Mouse (Mus musculus): ENCODE data around the gene Cdk5rap2. TPM values are rescaled to one million over a fixed set of nuclear protein-coding genes. Genes with fewer than 3 reads are reported as not detected.
A peak's percentile ranks its signal among the peaks of the same experiment; 100 is the strongest.

Gene Cdk5rap2
- polyA plus RNA-seq, 1 experiment from 2014 or later = 14.8 TPM

DNA sequence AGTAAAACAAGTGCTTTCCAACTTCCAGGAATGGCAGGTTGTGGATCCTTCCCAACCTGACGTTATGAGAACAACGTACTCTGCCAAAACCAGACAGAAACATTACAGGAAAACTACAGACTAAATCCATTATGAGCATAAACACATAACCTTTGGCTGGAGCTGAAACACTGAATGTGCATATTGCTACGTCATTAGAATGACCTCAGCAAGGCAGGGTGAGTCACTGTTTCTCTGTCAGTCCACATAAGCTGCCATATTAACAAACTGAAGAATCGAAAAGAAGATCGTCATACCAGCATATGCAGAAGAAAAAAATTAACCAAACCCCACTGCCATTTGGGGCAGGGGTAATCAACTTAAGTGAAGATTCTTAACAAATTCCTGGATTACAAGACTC is 24.0 kb downstream of the Cdk5rap2 start:
- no peak for ATAC-seq (replicated peaks; ENCODE audit: insufficient number of reproducible peaks, low FRiP score, low TSS enrichment)
- Histone ChIP-seq H3K27ac (ENCODE audit: low read depth, low read length) (no peak overlapping the region), H3K9me3 (replicated peaks; ENCODE audit: control insufficient read depth, low read length) (no peaks in the 10 kb centered on the region), H3K27me3 (ENCODE audit: control insufficient read depth, insufficient read depth, low read length) (no peaks in the 10 kb centered on the region), H3K9ac (ENCODE audit: low read depth, low read length) (no peak overlapping the region), H3K36me3 (ENCODE audit: control insufficient read depth, insufficient read depth, low read length) (no peaks in the 10 kb centered on the region), H3K4me1 (ENCODE audit: control insufficient read depth, insufficient read depth, low read length) (no peaks in the 10 kb centered on the region), H3K4me2 (no peak overlapping the region), H3K4me3 (ENCODE audit: low read depth, low read length) (no peak overlapping the region)
- 92% methylated on average over 5 of the region's 5 CpGs for WGBS (ENCODE audit: insufficient replicate concordance)

DNA sequence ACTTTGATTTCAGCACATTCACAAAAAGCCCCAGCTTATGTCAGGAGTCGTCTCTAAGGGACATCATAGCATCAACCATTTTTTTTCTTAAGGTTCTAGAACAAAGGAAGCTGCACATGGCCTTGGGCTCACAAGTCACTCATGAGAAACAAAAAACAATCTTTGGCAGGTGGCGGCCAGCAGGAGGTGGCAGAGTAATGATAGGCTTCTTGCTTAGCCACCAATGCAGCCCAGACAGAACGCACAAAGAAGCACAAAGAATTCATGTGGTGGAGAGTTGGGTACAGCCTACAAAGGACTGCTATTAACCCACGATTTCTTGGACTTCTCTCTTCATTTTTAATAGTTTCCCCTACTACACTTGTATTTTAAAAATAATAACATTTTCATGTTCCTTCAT is 32.9 kb downstream of the Cdk5rap2 start:
- H3K4me1 ChIP-seq (ENCODE audit: control insufficient read depth, insufficient read depth, low read length) = no peaks in the 10 kb centered on the region
- no peaks in the 10 kb centered on the region for H3K9me3 ChIP-seq (replicated peaks; ENCODE audit: control insufficient read depth, low read length)
- no peak overlapping the region for H3K9ac ChIP-seq (ENCODE audit: low read depth, low read length)
- no peak for ATAC-seq (replicated peaks; ENCODE audit: insufficient number of reproducible peaks, low FRiP score, low TSS enrichment)
- H3K27ac ChIP-seq (ENCODE audit: low read depth, low read length) = no peak overlapping the region
- H3K4me3 ChIP-seq (ENCODE audit: low read depth, low read length) = no peak overlapping the region
- 78% methylated on average over 4 of the region's 4 CpGs for WGBS (ENCODE audit: insufficient replicate concordance)
- no peaks in the 10 kb centered on the region for H3K36me3 ChIP-seq (ENCODE audit: control insufficient read depth, insufficient read depth, low read length)
- H3K27me3 ChIP-seq (ENCODE audit: control insufficient read depth, insufficient read depth, low read length) = no peaks in the 10 kb centered on the region
- H3K4me2 ChIP-seq = no peak overlapping the region

DNA sequence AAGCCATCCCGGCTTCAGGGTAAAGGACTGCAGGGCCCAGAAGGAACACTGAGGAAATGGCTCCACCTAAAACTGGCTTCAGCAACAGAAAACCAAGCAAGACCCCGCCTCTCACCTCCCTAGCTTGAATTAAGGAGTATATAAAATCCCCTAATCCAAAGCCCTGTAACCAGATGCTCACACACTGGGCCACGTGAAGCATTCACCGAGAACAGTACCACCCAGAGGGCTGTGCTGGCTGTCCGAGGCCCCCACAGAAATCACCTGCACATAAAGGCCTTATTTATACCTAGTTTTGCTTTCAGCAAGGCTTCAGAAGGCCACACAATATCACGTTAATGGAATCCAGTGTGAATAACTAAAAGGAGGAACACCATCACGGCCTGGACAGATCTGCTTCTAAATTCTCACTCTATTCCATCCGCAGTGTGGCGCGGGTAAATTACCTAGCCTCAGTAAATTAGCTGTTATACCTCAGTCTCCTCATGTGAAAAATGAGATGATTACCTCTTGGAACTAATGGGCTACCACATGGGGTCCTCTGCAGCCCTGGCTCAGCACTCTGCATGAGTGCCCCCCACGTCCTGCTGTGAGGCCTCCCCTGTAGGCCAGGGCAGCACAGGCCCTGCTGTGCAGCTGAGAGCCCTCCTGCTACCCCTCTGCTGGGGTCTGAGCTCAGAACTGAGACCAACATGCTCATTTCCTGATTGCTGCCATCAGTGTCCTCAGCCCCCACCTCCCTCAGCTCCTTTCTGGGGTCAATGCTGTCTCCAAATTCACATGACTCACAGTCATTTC is 45.0 kb downstream of the Cdk5rap2 start:
- H3K9me3 ChIP-seq (replicated peaks; ENCODE audit: control insufficient read depth, low read length) = no peaks in the 10 kb centered on the region
- H3K27me3 ChIP-seq (ENCODE audit: control insufficient read depth, insufficient read depth, low read length) = no peaks in the 10 kb centered on the region
- no peak overlapping the region for H3K27ac ChIP-seq (ENCODE audit: low read depth, low read length)
- no peaks in the 10 kb centered on the region for H3K4me1 ChIP-seq (ENCODE audit: control insufficient read depth, insufficient read depth, low read length)
- peaks cover under 1% of the 10 kb centered on the region; the same call in 1 of the 2 replicates for H3K36me3 ChIP-seq (ENCODE audit: control insufficient read depth, insufficient read depth, low read length)
- 84% methylated on average over 11 of the region's 11 CpGs for WGBS (ENCODE audit: insufficient replicate concordance)
- no peak overlapping the region for H3K4me3 ChIP-seq (ENCODE audit: low read depth, low read length)
- no peak for ATAC-seq (replicated peaks; ENCODE audit: insufficient number of reproducible peaks, low FRiP score, low TSS enrichment)
- no peak overlapping the region for H3K9ac ChIP-seq (ENCODE audit: low read depth, low read length)
- no peak overlapping the region for H3K4me2 ChIP-seq

DNA sequence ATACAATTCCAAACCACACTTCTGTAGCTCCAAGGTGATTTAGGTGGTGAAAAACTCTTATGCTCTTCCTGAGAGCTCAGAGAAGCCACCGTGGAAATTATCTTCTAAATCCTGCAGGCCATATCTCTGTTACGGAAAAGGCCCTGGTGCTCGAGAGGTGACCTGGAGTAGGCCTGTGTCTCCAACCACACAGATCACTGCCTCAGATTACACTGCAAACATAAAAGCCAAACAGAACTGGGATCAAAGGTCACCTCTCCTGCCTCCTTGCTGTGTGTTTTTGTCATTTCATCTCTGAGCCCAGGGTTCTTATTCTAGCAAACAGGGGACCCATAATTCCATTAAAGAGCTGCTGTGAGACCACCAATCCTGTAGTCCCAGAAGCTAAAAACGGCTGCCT is 48.9 kb downstream of the Cdk5rap2 start:
- Histone ChIP-seq H3K27me3 (ENCODE audit: control insufficient read depth, insufficient read depth, low read length) (no peaks in the 10 kb centered on the region), H3K9ac (ENCODE audit: low read depth, low read length) (no peak overlapping the region), H3K4me2 (no peak overlapping the region), H3K36me3 (ENCODE audit: control insufficient read depth, insufficient read depth, low read length) (peaks cover 10% of the 10 kb centered on the region; the same call in 1 of the 2 replicates), H3K9me3 (replicated peaks; ENCODE audit: control insufficient read depth, low read length) (no peaks in the 10 kb centered on the region), H3K4me1 (ENCODE audit: control insufficient read depth, insufficient read depth, low read length) (no peaks in the 10 kb centered on the region), H3K4me3 (ENCODE audit: low read depth, low read length) (no peak overlapping the region), H3K27ac (ENCODE audit: low read depth, low read length) (no peak overlapping the region)
- WGBS (ENCODE audit: insufficient replicate concordance) = 47% methylated on average over 4 of the region's 4 CpGs
- ATAC-seq (replicated peaks; ENCODE audit: insufficient number of reproducible peaks, low FRiP score, low TSS enrichment) = no peak

DNA sequence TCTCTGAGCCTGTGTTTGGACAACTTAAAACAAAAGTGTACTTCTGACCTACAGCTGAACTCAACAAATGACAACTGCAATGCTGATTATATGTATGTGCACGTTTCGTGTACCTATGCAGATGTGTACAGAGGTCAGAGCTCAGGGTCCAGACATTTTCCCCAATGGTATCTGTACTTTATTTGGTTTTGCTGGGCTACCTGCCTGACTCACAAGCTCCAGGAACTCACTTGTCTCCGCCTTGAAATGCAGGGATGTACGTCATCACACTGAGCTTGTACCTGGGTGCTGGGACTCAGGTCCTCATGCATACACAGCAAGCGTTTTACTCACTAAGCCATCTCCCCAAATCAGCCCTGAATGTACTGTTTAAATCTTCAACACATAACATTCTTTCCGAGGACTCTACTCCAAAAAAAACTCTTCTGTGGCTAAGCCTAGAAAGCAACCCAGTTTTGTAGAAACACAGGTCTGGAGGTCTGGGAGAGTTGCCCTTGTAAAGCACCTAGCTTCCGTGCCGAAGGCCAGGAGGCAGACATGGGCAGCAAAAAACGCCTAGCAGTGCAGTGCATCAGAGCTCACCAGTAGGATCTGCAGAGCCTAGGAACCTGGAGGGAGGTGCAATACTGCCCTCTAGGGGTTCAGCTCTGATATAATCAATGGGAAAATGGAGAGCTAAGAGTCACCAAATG is 54.4 kb downstream of the Cdk5rap2 start:
- no peak overlapping the region for H3K27ac ChIP-seq (ENCODE audit: low read depth, low read length)
- WGBS (ENCODE audit: insufficient replicate concordance) = 70% methylated on average over 9 of the region's 9 CpGs
- peaks cover 18% of the 10 kb centered on the region; the same call in 1 of the 2 replicates for H3K36me3 ChIP-seq (ENCODE audit: control insufficient read depth, insufficient read depth, low read length)
- no peak overlapping the region for H3K4me2 ChIP-seq
- H3K9ac ChIP-seq (ENCODE audit: low read depth, low read length) = no peak overlapping the region
- no peaks in the 10 kb centered on the region for H3K27me3 ChIP-seq (ENCODE audit: control insufficient read depth, insufficient read depth, low read length)
- no peaks in the 10 kb centered on the region for H3K4me1 ChIP-seq (ENCODE audit: control insufficient read depth, insufficient read depth, low read length)
- no peak overlapping the region for H3K4me3 ChIP-seq (ENCODE audit: low read depth, low read length)
- 0 out of 2 replicates have a peak, but pooled peaks have one; percentile 56 for ATAC-seq (replicated peaks; ENCODE audit: insufficient number of reproducible peaks, low FRiP score, low TSS enrichment)
- H3K9me3 ChIP-seq (replicated peaks; ENCODE audit: control insufficient read depth, low read length) = no peaks in the 10 kb centered on the region

DNA sequence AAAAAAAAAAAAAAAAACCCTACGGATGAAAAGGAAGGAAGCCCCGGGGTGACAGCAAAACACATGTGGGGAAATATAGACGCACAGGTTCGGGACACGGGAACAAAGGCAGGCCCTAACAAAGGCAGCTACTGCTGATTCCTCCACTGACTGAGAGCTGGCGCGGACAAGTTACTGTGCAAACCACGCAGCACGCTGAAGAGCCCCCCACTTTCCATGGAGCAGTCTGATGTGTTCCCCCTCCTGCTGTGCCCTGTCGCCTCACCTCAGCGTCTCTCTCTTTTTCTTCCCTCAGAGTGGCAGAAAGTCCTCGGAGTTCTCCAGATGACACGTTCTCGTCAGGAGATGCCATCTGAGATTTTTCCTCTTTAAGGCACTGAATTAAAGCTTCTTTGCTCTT is 55.8 kb downstream of the Cdk5rap2 start:
- no peak for ATAC-seq (replicated peaks; ENCODE audit: insufficient number of reproducible peaks, low FRiP score, low TSS enrichment)
- Histone ChIP-seq H3K36me3 (ENCODE audit: control insufficient read depth, insufficient read depth, low read length) (peaks cover 9% of the 10 kb centered on the region; the same call in 1 of the 2 replicates), H3K9ac (ENCODE audit: low read depth, low read length) (no peak overlapping the region), H3K4me1 (ENCODE audit: control insufficient read depth, insufficient read depth, low read length) (no peaks in the 10 kb centered on the region), H3K4me2 (no peak overlapping the region), H3K4me3 (ENCODE audit: low read depth, low read length) (no peak overlapping the region), H3K9me3 (replicated peaks; ENCODE audit: control insufficient read depth, low read length) (no peaks in the 10 kb centered on the region), H3K27ac (ENCODE audit: low read depth, low read length) (no peak overlapping the region), H3K27me3 (ENCODE audit: control insufficient read depth, insufficient read depth, low read length) (no peaks in the 10 kb centered on the region)
- 89% methylated on average over 14 of the region's 14 CpGs for WGBS (ENCODE audit: insufficient replicate concordance)

DNA sequence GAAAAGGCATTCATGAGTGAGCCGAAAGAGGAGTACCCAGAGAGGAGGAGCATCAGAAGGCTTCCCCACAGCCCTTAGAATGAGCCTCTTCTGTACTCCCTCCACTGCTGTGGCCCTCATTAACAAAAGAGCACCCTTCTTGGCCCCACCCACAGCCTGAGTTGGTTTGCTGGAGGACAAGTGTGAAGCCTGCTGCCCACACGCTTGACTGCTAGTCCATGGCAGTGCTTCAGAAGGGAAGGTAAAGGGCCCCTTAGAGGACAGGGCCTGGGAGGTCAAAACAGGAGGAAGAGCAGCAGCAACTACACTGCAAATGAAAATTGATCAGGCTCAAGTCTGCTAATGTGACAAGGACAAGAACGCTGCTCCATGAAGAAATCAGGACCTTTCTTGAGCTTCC is 56.6 kb downstream of the Cdk5rap2 start:
- no peak overlapping the region for H3K9ac ChIP-seq (ENCODE audit: low read depth, low read length)
- no peak overlapping the region for H3K4me3 ChIP-seq (ENCODE audit: low read depth, low read length)
- H3K4me1 ChIP-seq (ENCODE audit: control insufficient read depth, insufficient read depth, low read length) = no peaks in the 10 kb centered on the region
- ATAC-seq (replicated peaks; ENCODE audit: insufficient number of reproducible peaks, low FRiP score, low TSS enrichment) = no peak
- 86% methylated on average over 3 of the region's 3 CpGs for WGBS (ENCODE audit: insufficient replicate concordance)
- no peak overlapping the region for H3K4me2 ChIP-seq
- H3K9me3 ChIP-seq (replicated peaks; ENCODE audit: control insufficient read depth, low read length) = no peaks in the 10 kb centered on the region
- H3K27me3 ChIP-seq (ENCODE audit: control insufficient read depth, insufficient read depth, low read length) = no peaks in the 10 kb centered on the region
- H3K27ac ChIP-seq (ENCODE audit: low read depth, low read length) = no peak overlapping the region
- H3K36me3 ChIP-seq (ENCODE audit: control insufficient read depth, insufficient read depth, low read length) = peaks cover 8% of the 10 kb centered on the region; the same call in 1 of the 2 replicates

DNA sequence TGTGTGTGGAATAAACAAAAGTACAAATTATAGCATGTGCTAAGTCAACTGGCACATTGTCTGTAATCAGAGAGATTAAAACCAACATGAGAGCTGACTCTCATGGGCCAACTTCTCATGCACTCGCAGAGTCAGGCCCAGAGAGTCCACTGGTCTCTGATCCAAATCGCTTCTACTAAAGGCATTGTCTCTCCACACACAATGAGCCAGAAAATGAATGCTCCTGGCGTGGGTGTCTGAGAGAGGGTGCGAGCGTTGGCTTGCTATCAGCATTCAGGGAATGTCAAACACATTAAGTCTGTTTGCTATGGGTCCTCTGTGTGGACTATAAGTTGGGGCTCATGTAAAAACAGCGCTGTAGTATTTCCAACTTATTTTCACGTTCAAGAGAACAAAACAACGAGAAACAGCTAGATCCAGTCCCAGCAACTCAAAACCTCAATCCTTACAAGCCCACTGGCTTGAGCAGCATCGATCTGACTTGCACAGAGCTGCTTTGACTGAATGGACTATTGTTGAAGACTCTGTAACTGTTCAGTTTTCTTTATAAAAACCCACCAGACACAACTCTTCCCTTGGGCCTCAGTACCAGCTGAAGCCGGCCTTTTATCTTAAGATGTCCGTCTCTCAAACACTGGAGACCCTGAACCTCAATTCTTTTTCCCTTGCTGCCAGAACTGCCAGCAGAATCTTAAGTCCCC is 74.6 kb downstream of the Cdk5rap2 start:
- Histone ChIP-seq H3K9ac (ENCODE audit: low read depth, low read length) (no peak overlapping the region), H3K4me3 (ENCODE audit: low read depth, low read length) (no peak overlapping the region), H3K4me2 (no peak overlapping the region), H3K27me3 (ENCODE audit: control insufficient read depth, insufficient read depth, low read length) (no peaks in the 10 kb centered on the region), H3K4me1 (ENCODE audit: control insufficient read depth, insufficient read depth, low read length) (no peaks in the 10 kb centered on the region), H3K36me3 (ENCODE audit: control insufficient read depth, insufficient read depth, low read length) (peaks cover 3% of the 10 kb centered on the region; the same call in 1 of the 2 replicates), H3K9me3 (replicated peaks; ENCODE audit: control insufficient read depth, low read length) (no peaks in the 10 kb centered on the region), H3K27ac (ENCODE audit: low read depth, low read length) (no peak overlapping the region)
- no peak for ATAC-seq (replicated peaks; ENCODE audit: insufficient number of reproducible peaks, low FRiP score, low TSS enrichment)
- 80% methylated on average over 11 of the region's 11 CpGs for WGBS (ENCODE audit: insufficient replicate concordance)
